Mouse (Mus musculus) liver, embryonic 14.5 days (tissue): Measurements from ENCODE around the gene Col4a2.

Experiments
- CTCF ChIP-seq: IDR thresholded peaks from 2 replicates; pipeline ENCODE4 v1.5.1; 2016; ENCODE audit warnings: antibody characterized with exemption, low read depth, control low read depth
- EP300 ChIP-seq: IDR thresholded peaks from 2 replicates; pipeline ENCODE4 v1.6.1; 2016; ENCODE audit warnings: antibody characterized with exemption, low read depth

DNA sequence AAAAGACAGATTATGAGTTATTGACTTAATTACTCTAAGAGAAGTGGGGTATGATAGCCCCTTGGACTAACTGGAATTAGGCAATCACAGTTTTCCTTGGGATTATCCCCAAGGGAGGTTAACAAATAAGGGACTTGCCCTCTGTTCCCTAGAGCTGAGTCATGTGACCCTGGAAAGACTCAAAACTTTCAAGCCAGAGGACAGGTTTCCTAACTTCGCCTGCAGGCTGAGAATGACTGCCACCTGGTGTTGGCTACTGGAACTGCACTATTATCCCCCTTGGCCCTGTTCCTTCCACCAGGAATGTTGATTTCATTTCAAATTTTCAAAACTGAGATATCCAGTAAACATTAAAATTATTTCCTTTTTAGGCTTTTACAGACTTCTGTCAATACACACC, 80.1 kb downstream of the Col4a2 start:
- peak; percentile 89 for TF ChIP-seq CTCF
- no peak for TF ChIP-seq EP300
